Mouse (Mus musculus): ENCODE results near the gene Olfr806. TPM values are rescaled to one million over a fixed set of nuclear protein-coding genes. Genes with fewer than 3 reads are reported as not detected.

The Olfr806 gene
- not detected for total RNA-seq (2021)
- long read RNA-seq, experiment 1, result 0 reads
- long read RNA-seq, experiment 2, result 0 reads

DNA sequence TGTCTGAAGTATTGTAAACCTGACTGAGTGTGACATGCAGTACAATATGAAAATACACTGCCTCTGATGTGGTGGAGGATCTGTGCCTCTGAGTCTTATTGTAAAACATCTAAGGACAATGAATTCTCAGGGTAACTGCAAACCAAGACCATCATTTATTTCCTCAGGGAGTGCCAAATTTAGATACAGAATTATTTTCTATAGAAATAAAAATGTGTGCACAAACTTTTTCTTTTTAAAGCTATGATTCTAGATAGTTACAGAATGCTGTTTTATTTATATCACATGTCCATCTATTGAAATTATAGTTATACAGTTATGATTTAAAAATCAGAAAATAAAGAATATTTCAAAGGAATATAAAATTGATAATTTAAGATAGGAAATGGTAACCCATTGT is at the start of gene Olfr806:
Gene Olfr806, minus strand, starts transcription at position 101 of the 400 bp plus-strand sequence.
- no peak for DNase-seq
- H3K27ac ChIP-seq, result no peak within 1 kb of the TSS
- no peak for TF ChIP-seq CTCF (IDR thresholded peaks at IDR 0.05)
- intact Hi-C loops (cut with DNase I), result no loop called here
- no peak within 1 kb of the TSS for H3K4me3 ChIP-seq

DNA sequence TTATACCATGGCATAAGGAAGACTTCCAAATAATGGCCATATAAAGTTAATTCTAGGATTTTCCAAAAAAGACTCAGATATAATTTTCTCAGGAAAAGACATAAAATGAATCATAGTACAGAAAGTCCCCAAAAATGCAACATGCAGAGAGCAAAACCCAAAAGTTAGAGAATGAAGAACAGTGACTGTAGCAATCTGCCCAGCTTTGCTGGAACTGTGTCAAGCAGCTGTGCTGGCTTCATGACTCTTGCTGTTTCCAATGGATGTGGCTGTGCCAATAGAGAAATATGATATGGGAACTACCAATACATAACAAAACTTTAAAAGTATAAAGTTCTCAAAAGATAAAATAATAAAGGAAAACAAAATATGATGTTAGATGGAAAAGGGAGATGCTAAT is 36.4 kb upstream of the Olfr806 start:
- TF ChIP-seq CTCF (IDR thresholded peaks at IDR 0.05), result no peak
- Histone ChIP-seq H3K4me3 (no peak overlapping the region), H3K27ac (no peak overlapping the region)
- peak; percentile 59 for DNase-seq
- intact Hi-C loops (cut with DNase I), result no loop called here

DNA sequence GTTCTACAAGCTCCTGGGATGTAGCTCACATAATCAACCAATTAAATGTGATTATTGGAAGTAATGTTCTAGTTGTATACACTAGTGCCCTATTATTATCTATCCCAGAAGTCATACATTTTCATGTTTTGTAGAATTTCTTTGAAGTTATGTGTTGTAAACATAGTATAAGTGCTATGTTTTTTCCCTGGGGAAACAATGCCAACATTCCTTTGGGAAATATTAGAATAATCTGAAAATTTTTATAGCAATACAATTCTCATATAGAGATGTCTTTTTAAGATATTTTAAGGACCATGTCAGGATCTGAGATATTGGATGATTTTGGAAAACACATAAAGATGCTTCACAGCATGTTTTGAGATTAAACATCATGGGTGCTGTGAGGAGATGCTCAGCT is 32.6 kb upstream of the Olfr806 start, which contains the start of gene Olfr809:
Gene Olfr809, plus strand, starts transcription at position 301 of the 400 bp plus-strand sequence.
- intact Hi-C loops (cut with DNase I), result no loop called here
- DNase-seq, result no peak
- Histone ChIP-seq H3K4me3 (no peak within 1 kb of the TSS), H3K27ac (no peak within 1 kb of the TSS)
- TF ChIP-seq CTCF (IDR thresholded peaks at IDR 0.05), result no peak

DNA sequence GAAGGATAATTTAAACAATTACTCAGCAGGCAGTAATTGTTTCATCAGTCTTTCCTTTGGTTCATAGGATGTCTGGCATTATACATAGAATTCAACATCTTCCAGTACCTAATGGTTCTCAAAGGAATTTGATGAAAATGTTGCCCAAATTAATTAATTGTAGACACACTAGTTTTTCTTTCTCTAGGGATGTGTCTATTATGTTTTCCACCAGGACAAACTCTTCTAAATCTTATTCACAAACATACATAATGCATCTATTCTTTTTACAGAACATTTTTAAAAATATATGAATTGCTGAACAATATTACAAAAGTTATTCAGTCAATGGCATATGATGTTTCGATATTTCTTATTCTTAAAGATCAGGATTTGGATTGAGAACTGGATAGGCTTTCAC is 23.5 kb upstream of the Olfr806 start, which contains the start of gene Olfr808:
Gene Olfr808, plus strand, starts transcription at position 301 of the 400 bp plus-strand sequence.
- DNase-seq, result no peak
- intact Hi-C loops (cut with DNase I), result no loop called here
- no peak within 1 kb of the TSS for H3K4me3 ChIP-seq
- H3K27ac ChIP-seq, result no peak within 1 kb of the TSS
- no peak for TF ChIP-seq CTCF (IDR thresholded peaks at IDR 0.05)

DNA sequence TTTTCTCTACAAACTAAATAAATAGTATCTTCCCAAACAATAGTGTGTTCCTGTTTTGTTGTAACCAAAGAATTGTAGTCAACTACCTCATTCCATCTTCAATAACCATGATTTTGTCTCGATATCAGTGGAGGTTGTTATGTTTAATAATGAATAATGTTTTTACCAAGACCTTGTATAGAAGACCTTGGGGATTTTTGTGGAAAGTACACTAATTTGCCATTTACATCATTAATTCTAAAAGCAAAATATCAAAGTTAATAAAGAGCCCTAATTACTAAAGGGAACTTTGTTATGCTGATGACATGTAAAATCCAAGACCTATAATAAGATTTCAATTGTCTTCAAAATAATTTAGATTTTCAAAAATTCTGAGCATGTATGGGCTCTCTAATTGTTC is 16.0 kb upstream of the Olfr806 start, which contains the start of gene Olfr807:
Gene Olfr807, minus strand, starts transcription at position 101 of the 400 bp plus-strand sequence.
- DNase-seq, result no peak
- no peak for TF ChIP-seq CTCF (IDR thresholded peaks at IDR 0.05)
- intact Hi-C loops (cut with DNase I), result no loop called here
- Histone ChIP-seq H3K27ac (no peak within 1 kb of the TSS), H3K4me3 (no peak within 1 kb of the TSS)

DNA sequence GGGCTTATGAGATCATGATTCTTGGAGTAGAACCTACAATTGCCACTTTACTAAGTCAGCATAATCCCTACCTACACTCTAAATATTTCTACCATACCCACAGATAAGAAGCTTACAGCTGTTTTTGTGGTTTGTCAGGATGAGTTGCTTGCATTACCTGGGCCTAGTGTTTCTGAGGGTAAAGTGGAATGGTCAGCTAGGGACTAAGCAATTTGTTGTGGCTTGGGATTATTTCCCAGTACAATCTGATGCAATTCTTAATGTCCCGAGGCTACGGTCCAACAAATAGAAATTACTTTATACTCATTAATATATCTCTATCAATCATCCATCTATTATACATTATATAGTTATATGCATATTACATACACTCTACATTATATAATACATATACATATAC is 12.4 kb downstream of the Olfr806 start, which contains the start of gene Olfr805:
Gene Olfr805, minus strand, starts transcription at position 101 of the 400 bp plus-strand sequence.
- intact Hi-C loops (cut with DNase I), result no loop called here
- no peak within 1 kb of the TSS for H3K27ac ChIP-seq
- DNase-seq, result no peak
- H3K4me3 ChIP-seq, result no peak within 1 kb of the TSS
- TF ChIP-seq CTCF (IDR thresholded peaks at IDR 0.05), result no peak

DNA sequence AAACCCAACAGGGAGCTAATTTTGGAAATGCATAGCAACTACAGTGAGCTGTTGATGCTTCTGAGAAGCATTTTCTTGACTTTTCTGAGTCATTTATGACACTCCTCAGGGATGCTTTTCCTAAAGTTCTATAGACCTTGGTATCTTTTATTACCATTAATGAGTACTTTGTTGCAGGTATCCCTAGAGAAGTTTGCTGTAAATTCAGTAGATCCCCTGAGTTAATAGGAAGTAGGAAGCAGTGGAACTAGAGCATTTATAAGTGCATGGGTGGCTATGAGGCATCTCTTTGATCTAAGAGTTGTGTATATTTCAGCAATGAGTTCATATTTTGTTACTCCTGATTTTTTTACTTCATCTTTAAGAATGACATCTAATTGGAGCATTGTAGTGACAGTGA is 38.8 kb downstream of the Olfr806 start, which contains the start of gene Olfr804:
Gene Olfr804, plus strand, starts transcription at position 301 of the 400 bp plus-strand sequence.
- H3K27ac ChIP-seq, result no peak within 1 kb of the TSS
- DNase-seq, result no peak
- no peak within 1 kb of the TSS for H3K4me3 ChIP-seq
- intact Hi-C loops (cut with DNase I), result no loop called here
- TF ChIP-seq CTCF (IDR thresholded peaks at IDR 0.05), result no peak

DNA sequence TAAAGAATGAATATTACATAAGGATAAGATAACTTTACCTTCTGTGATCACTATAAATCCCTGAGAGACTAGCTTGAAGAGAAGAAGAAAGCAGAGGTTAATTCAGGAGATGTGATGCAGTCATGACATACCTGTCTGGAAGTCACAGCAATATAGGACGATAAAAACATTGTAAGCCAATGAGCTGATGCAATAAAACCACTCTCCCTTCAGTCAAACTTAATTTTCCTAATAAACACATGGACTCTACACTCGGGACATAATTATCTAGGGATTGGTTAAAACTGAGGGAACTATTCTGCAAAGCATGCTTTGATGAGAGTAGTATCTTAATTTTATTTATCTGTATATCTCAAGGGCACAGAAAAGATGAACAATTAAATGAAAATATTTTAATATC is 47.5 kb downstream of the Olfr806 start, which contains the start of gene Olfr803:
Gene Olfr803, minus strand, starts transcription at position 101 of the 400 bp plus-strand sequence.
- no peak for DNase-seq
- TF ChIP-seq CTCF (IDR thresholded peaks at IDR 0.05), result no peak
- H3K27ac ChIP-seq, result no peak within 1 kb of the TSS
- intact Hi-C loops (cut with DNase I), result no loop called here
- no peak within 1 kb of the TSS for H3K4me3 ChIP-seq

DNA sequence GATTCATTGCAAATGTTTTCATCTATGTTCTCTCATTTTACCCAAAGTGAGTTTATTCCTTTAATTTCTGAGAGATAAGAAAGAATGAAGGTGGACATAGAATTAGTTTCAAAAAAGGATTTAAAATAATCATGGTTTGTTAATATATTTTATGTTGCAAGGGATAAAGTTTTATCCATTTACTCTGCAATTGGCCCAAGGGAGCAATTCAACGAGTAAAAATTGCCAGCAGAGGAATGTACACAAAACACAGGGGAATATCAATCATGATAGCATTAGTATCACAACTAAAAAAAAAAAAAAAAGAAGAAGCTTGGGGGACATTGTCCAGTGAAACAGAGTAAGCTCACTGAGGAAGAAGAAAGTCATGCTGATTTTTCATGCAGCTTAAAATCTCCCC is 53.7 kb downstream of the Olfr806 start, which contains the start of gene Olfr802:
Gene Olfr802, minus strand, starts transcription at position 101 of the 400 bp plus-strand sequence.
- Histone ChIP-seq H3K27ac (no peak within 1 kb of the TSS), H3K4me3 (no peak within 1 kb of the TSS)
- intact Hi-C loops (cut with DNase I), result no loop called here
- no peak for TF ChIP-seq CTCF (IDR thresholded peaks at IDR 0.05)
- no peak for DNase-seq

Small RNAs within 50 kb of the gene (microRNA-seq; reads per million reads assigned to microRNA genes)
- gene Gm24485, result not detected

Other genes starting within 250 kb of the Olfr806 start
- gene Olfr790, start 243.4 kb downstream of the Olfr806 start, total RNA-seq (2021), result not detected
- gene Olfr791, start 220.1 kb downstream of the Olfr806 start, total RNA-seq (2021), result not detected
- gene Olfr792, start 202.8 kb downstream of the Olfr806 start, total RNA-seq (2021), result not detected
- gene Olfr794, start 174.3 kb downstream of the Olfr806 start, total RNA-seq (2021), result not detected
- gene Olfr796, start 129.4 kb downstream of the Olfr806 start, total RNA-seq (2021), result not detected
- not detected for gene Olfr798, start 114.0 kb downstream of the Olfr806 start, total RNA-seq (2021)
- not detected for gene Olfr799, start 104.4 kb downstream of the Olfr806 start, total RNA-seq (2021)
- not detected for gene Olfr800, start 84.2 kb downstream of the Olfr806 start, total RNA-seq (2021)
- not detected for gene Olfr801, start 68.1 kb downstream of the Olfr806 start, total RNA-seq (2021)
- gene Olfr802, start 53.8 kb downstream of the Olfr806 start, total RNA-seq (2021), result not detected
- not detected for gene Olfr803, start 47.6 kb downstream of the Olfr806 start, total RNA-seq (2021)
- not detected for gene Olfr804, start 38.7 kb downstream of the Olfr806 start, total RNA-seq (2021)
- not detected for gene Olfr805, start 12.5 kb downstream of the Olfr806 start, total RNA-seq (2021)
- not detected for gene Olfr807, start 15.9 kb upstream of the Olfr806 start, total RNA-seq (2021)
- not detected for gene Olfr808, start 23.6 kb upstream of the Olfr806 start, total RNA-seq (2021)
- not detected for gene Olfr809, start 32.7 kb upstream of the Olfr806 start, total RNA-seq (2021)
- not detected for gene Olfr810, start 53.0 kb upstream of the Olfr806 start, total RNA-seq (2021)
- not detected for gene Olfr811, start 62.5 kb upstream of the Olfr806 start, total RNA-seq (2021)
- gene Olfr812, start 104.2 kb upstream of the Olfr806 start, total RNA-seq (2021), result not detected
- gene Olfr813, start 113.4 kb upstream of the Olfr806 start, total RNA-seq (2021), result not detected
- not detected for gene Olfr814, start 137.9 kb upstream of the Olfr806 start, total RNA-seq (2021)
- gene Olfr815, start 163.9 kb upstream of the Olfr806 start, total RNA-seq (2021), result not detected
- gene Olfr816, start 173.7 kb upstream of the Olfr806 start, total RNA-seq (2021), result not detected
- not detected for gene Olfr818, start 207.2 kb upstream of the Olfr806 start, total RNA-seq (2021)
- not detected for gene Olfr819, start 225.3 kb upstream of the Olfr806 start, total RNA-seq (2021)
- not detected for gene Olfr247, start 234.2 kb upstream of the Olfr806 start, total RNA-seq (2021)
- gene Gm10310, start 243.1 kb upstream of the Olfr806 start, total RNA-seq (2021), result not detected

Data from gastrocnemius, adult 2 months (tissue).